Mouse (Mus musculus) hindbrain, embryonic 11.5 days (tissue): ENCODE results near the gene Sost. TPM values are rescaled to one million over a fixed set of nuclear protein-coding genes. Genes with fewer than 3 reads are reported as not detected.

Source experiments
- ATAC-seq: fragments of 200-750 bp; cut with Nextera tagmentation; 2 replicates; pipeline ENCODE4 v1.8.0; 2017; ENCODE audit warnings: mild to moderate bottlenecking, moderate TSS enrichment, moderate library complexity; ENCODE audit not compliant: low FRiP score
- DNase-seq: peaks from one replicate; pipeline ENCODE4 v3.0.0-alpha.2; 2015; ENCODE audit warnings: low spot score
- H3K27ac ChIP-seq: fragments of 300-500 bp; sonication (generic); 2 replicates; pipeline ENCODE4 v1.5.1; 2014; ENCODE audit warnings: mild to moderate bottlenecking, low read depth, low read length
- H3K27me3 ChIP-seq: fragments of 300-500 bp; sonication (generic); 2 replicates; pipeline ENCODE4 v1.6.1; 2014; ENCODE audit warnings: mild to moderate bottlenecking, low read length, moderate library complexity, mixed read lengths; ENCODE audit not compliant: control insufficient read depth, insufficient read depth
- H3K36me3 ChIP-seq: fragments of 300-500 bp; sonication (generic); 2 replicates; pipeline ENCODE4 v1.6.1; 2014; ENCODE audit warnings: mild to moderate bottlenecking, low read length, moderate library complexity, mixed read lengths; ENCODE audit not compliant: control insufficient read depth, insufficient read depth
- H3K4me1 ChIP-seq: fragments of 300-500 bp; sonication (generic); replicated peaks from 2 replicates; pipeline ENCODE4 v1.6.1; 2014; ENCODE audit warnings: low read length, mixed read lengths; ENCODE audit not compliant: control insufficient read depth, insufficient read depth
- H3K4me2 ChIP-seq: fragments of 300-500 bp; sonication (generic); replicated peaks from 2 replicates; pipeline ENCODE4 v1.6.1; 2014; ENCODE audit warnings: mild to moderate bottlenecking, low read depth, low read length
- H3K4me3 ChIP-seq: fragments of 300-500 bp; sonication (generic); 2 replicates; pipeline ENCODE4 v1.5.1; 2014; ENCODE audit warnings: low read depth, low read length
- H3K9ac ChIP-seq: fragments of 300-500 bp; sonication (generic); 2 replicates; pipeline ENCODE4 v1.6.1; 2014; ENCODE audit warnings: low read depth, low read length
- H3K9me3 ChIP-seq: fragments of 300-500 bp; sonication (generic); 2 replicates; pipeline ENCODE4 v1.6.1; 2016; ENCODE audit warnings: low read length; ENCODE audit not compliant: control insufficient read depth
- WGBS: fragments of 180-500 bp; shearing (Covaris S2); extraction: QIAGEN DNeasy Blood & Tissue Kit; methylation state at CpG from one replicate; pipeline ENCODE4 v1.1.7; 2014; 5-methylcytosine and 5-hydroxymethylcytosine counted together
- polyA plus RNA-seq: library from polyadenylated mRNA; unstranded; fragments of >200 nt; fragmentation: Nextera tagmentation; extraction: Ambion mirVana; gene quantifications from 2 replicates; pipeline ENCODE4 v1.2.1, GENCODE M21; 2014

Sost gene
- polyA plus RNA-seq, 1 experiment from 2014 or later: 0.31 TPM

DNA sequence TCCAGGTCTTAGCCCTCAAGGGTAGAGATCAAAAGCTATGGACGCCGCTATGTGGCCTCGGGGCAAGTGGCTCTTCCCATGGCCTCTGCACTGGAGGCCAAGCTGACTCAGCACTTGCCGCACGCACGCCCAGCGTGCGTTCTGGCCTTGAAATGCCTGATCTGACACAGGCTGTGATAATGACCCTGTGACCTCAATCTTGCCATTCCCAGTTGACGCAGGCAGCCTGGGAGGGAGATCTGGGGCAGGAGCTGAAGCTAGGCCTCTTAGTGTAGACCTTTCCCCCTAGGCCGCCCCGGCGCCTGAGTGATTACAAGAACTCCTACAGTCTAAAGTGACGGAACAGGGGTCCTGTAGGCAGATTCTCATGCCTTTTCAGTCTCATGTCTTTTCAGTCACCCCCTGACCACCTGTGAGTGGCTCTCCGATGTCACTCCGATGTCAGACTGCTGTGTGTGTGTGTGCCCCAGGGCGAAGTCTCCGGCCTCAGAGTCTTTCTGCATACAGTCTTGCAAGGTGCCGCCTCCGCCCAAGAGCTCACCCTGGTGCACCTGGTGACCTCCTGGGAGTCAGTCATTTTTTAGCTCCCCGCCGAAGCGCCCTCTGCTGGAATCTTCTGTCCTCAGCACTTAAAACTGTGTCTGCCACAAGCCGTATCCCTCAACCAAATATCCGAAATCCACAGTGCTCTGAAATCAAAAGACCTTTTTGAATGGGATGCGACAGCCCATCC lies 38.6 kb downstream of the Sost start:
- no peaks in the 10 kb centered on the region for H3K36me3 ChIP-seq
- H3K27me3 ChIP-seq: no peaks in the 10 kb centered on the region
- ATAC-seq: no peak
- no peak overlapping the region for H3K4me2 ChIP-seq
- H3K4me1 ChIP-seq: no peaks in the 10 kb centered on the region
- 22% methylated on average over 25 of the region's 25 CpGs for WGBS
- peak; percentile 61 for DNase-seq
- H3K9ac ChIP-seq: no peak overlapping the region
- no peak overlapping the region for H3K4me3 ChIP-seq
- no peaks in the 10 kb centered on the region for H3K9me3 ChIP-seq
- H3K27ac ChIP-seq: no peak overlapping the region

DNA sequence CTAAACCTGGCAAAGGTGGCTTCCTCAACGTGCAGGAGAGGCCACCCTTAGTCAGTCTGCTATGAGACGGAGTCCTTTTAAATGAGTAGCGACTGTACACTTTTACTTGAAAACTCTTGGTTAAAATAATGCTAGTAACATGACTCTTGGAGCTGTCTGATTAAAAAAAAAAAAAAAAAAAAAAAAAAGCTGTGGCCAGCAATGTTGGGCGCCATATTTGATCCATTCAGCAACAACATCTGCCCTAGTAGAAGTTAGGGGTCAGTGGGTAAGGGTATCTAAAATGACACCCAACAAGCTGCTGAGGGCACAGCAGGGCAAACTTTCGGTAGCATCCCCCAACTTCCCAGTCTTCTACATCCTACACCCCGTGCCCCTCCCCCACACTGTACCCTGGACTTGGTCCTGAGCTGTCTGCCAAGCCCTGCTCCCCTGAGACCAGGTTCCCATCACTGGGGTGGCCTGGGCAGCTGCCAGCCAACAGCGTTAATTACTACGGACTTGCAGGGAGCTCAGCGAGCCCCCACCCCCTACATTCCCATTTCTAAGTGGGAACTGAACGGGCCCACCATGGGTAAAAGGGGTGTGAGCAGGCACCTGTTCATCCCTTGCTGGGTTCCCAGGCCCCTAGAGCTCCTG lies 39.7 kb downstream of the Sost start:
- no peak overlapping the region for H3K4me3 ChIP-seq
- H3K27me3 ChIP-seq: no peaks in the 10 kb centered on the region
- ATAC-seq: no peak
- H3K4me2 ChIP-seq: no peak overlapping the region
- DNase-seq: no peak
- no peak overlapping the region for H3K27ac ChIP-seq
- WGBS: 80% methylated on average over 10 of the region's 10 CpGs
- H3K9ac ChIP-seq: no peak overlapping the region
- H3K9me3 ChIP-seq: no peaks in the 10 kb centered on the region
- no peaks in the 10 kb centered on the region for H3K36me3 ChIP-seq
- H3K4me1 ChIP-seq: no peaks in the 10 kb centered on the region

DNA sequence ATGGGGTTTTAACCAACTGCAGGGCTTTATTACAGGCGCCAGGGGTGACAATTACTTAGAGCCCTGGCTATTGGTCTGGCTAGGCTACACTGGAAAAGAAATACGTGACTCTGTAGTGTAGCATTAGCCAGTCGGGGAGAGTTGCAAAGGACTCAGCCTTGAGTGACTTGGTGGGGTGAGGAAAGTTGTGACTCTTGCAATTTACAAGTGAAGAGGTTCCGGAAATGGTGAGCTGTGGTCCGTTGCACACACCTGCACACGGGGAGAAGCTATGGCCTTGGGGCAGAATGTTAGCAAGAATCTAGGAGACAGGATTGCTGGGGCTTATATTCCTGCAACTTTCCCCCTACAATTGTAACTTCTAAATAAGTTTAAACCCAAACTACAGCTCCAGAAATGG lies 41.2 kb downstream of the Sost start:
- Histone ChIP-seq H3K9ac (no peak overlapping the region), H3K4me3 (no peak overlapping the region), H3K27me3 (no peaks in the 10 kb centered on the region), H3K36me3 (no peaks in the 10 kb centered on the region), H3K27ac (no peak overlapping the region), H3K4me1 (no peaks in the 10 kb centered on the region), H3K9me3 (no peaks in the 10 kb centered on the region), H3K4me2 (no peak overlapping the region)
- no peak for DNase-seq
- ATAC-seq: no peak
- 81% methylated on average over 6 of the region's 6 CpGs for WGBS

DNA sequence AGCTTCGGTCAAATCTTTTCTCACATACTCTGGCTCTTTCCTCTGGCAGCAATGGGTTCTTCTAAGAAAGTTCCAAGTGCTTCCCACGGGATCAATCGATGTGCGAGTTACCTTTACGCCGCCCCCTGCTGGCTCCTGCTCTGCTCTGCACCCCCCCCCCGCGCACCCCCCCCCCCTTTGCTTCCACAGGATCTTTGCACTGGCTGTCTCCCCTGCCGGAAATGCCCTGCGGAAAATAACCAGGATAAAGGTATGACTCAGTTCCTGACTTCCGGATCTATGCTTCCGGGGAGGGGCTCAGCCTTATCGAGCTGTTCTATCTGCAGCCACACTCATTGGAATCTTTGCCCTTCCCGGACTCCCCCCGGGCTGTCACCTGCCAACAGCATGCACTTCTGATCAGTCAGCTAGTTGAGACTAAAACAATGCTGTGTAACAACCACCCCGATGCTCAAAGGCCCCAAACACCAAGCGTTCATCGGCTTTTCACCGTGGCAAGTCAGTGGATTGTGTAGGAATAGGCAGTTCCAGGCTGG lies 42.3 kb downstream of the Sost start:
- ATAC-seq (no peak), DNase-seq (no peak)
- no peak overlapping the region for H3K27ac ChIP-seq
- H3K9me3 ChIP-seq: no peaks in the 10 kb centered on the region
- H3K4me3 ChIP-seq: no peak overlapping the region
- no peaks in the 10 kb centered on the region for H3K36me3 ChIP-seq
- H3K4me2 ChIP-seq: no peak overlapping the region
- WGBS: 86% methylated on average over 15 of the region's 19 CpGs
- H3K27me3 ChIP-seq: no peaks in the 10 kb centered on the region
- H3K4me1 ChIP-seq: no peaks in the 10 kb centered on the region
- no peak overlapping the region for H3K9ac ChIP-seq

DNA sequence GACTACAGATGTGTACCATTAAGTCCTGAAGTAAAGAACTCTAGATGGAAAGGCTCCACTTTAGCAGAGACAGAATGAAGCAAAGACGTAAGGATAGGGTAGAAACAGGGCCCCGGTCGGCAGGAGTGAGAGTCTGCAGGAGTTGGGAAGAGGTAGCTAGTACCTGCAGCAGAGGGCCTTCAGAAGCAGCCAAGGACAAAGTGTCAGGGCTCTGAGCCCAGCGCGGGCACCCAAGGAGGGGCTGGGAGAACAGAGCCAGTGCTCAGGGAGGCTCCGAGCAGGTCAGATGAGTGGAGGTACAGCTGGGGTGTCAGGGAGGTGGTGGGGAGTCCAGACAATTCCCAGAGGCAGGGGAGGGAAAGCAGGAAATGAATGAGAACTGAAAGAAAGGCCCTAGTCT lies 42.8 kb downstream of the Sost start:
- no peak overlapping the region for H3K4me3 ChIP-seq
- no peak overlapping the region for H3K4me2 ChIP-seq
- ATAC-seq: no peak
- no peak for DNase-seq
- H3K9me3 ChIP-seq: no peaks in the 10 kb centered on the region
- H3K27me3 ChIP-seq: no peaks in the 10 kb centered on the region
- no peaks in the 10 kb centered on the region for H3K4me1 ChIP-seq
- H3K36me3 ChIP-seq: no peaks in the 10 kb centered on the region
- no peak overlapping the region for H3K27ac ChIP-seq
- H3K9ac ChIP-seq: no peak overlapping the region
- WGBS: 83% methylated on average over 6 of the region's 6 CpGs

DNA sequence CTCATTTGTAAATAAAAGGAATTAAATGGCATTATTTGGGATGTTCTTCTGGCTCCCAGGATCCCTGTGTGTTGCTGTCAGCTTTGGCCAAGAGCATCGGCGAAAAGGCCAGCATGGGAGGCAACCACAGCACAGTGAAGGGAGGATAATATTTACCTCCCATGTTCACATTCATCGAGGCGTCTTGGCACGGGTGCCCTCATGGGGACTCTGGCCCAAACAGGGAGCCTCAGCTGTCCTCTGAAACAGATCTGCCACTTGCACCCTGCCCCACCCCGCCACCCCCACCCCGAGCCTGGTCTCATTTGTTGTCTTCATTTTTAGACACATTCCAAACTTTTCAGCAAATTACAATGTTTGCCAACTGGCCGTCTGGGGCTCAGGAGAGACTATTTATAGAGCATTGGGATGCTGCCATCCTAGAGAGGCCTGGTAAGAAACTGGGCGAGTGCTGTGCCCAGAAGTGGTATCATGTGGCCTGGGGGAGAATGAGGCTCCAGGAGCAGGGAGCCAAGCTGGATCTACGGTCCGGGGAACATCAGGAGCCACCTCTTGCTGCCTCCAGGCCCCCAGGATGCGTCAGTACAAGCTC lies 45.4 kb downstream of the Sost start:
- H3K27ac ChIP-seq: no peak overlapping the region
- ATAC-seq: no peak
- 83% methylated on average over 12 of the region's 12 CpGs for WGBS
- H3K4me2 ChIP-seq: no peak overlapping the region
- no peaks in the 10 kb centered on the region for H3K36me3 ChIP-seq
- no peak for DNase-seq
- no peaks in the 10 kb centered on the region for H3K27me3 ChIP-seq
- H3K9ac ChIP-seq: no peak overlapping the region
- H3K4me1 ChIP-seq: no peaks in the 10 kb centered on the region
- no peak overlapping the region for H3K4me3 ChIP-seq
- H3K9me3 ChIP-seq: no peaks in the 10 kb centered on the region

DNA sequence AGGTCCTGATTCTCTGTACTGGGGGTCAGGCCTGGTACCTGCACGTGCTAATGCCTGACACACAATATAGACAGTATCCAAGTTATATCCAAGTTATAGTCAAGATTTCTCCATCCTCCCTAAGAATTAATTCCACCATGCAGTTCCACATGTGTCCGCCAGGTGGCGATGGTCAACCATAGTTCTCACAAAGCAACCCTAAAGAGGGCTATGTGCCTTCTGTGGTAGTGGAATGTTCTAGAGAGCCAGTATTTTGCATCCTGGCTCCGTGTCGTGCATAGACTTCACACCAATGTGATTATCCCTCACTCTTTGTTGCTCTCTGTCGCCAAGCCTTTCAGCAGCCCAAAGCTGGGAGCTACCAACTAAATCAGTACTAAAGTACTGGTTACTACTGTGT lies 47.2 kb downstream of the Sost start:
- Histone ChIP-seq H3K36me3 (no peaks in the 10 kb centered on the region), H3K9me3 (no peaks in the 10 kb centered on the region), H3K27me3 (no peaks in the 10 kb centered on the region), H3K4me2 (no peak overlapping the region), H3K4me3 (no peak overlapping the region), H3K9ac (no peak overlapping the region), H3K27ac (no peak overlapping the region), H3K4me1 (no peaks in the 10 kb centered on the region)
- 2% methylated on average over 6 of the region's 6 CpGs for WGBS
- ATAC-seq (no peak; the same call in 1 of the 2 replicates), DNase-seq (peak; percentile 89)

DNA sequence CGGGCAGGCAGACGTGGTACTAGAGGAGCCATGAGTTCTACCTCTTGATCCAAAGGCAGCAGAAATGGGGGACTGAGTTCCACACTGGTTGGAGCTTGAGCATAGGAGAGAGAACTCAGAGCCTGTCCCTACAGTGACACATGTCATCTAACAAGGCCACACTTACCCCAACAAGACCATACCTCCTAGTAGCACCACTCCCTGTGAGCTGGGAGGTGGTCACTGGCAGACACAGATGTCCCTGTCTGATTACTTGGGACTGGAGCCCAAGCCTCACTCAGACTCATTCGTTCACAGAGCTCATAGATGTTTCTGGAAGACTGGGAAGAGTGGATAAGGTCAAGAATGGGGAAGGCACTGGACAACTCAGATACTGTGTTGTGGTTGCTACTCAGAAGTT lies 48.2 kb downstream of the Sost start:
- H3K9ac ChIP-seq: no peak overlapping the region
- WGBS: 81% methylated on average over 3 of the region's 3 CpGs
- no peak for DNase-seq
- H3K4me1 ChIP-seq: no peaks in the 10 kb centered on the region
- no peak overlapping the region for H3K4me3 ChIP-seq
- no peaks in the 10 kb centered on the region for H3K9me3 ChIP-seq
- no peak overlapping the region for H3K27ac ChIP-seq
- no peaks in the 10 kb centered on the region for H3K27me3 ChIP-seq
- no peak overlapping the region for H3K4me2 ChIP-seq
- H3K36me3 ChIP-seq: no peaks in the 10 kb centered on the region
- no peak for ATAC-seq
